Mouse (Mus musculus) gastrocnemius, adult 8-10 months (tissue): ENCODE measurements around the gene Pdcl3. TPM values are rescaled to one million over a fixed set of nuclear protein-coding genes. Genes with fewer than 3 reads are reported as not detected.
"Not testable (repeated sequence)": the region's sequence is repeated elsewhere in the genome, so short reads cannot be mapped to it uniquely, and the experiment has no call there.

Experiments used
- DNase-seq, 2 experiments: peaks; one replicate each; pipeline ENCODE4 v3.0.0; 2022; ENCODE audit warnings: low spot score in 2 of 2
- total RNA-seq, 4 experiments: library from RNA; stranded (reverse); gene quantifications; 2 replicates each; pipeline ENCODE4 v1.2.4; 2022

The Pdcl3 gene
- total RNA-seq, 4 experiments from 2014 or later: 61.7 to 82.6 (median 76.8) TPM

DNA sequence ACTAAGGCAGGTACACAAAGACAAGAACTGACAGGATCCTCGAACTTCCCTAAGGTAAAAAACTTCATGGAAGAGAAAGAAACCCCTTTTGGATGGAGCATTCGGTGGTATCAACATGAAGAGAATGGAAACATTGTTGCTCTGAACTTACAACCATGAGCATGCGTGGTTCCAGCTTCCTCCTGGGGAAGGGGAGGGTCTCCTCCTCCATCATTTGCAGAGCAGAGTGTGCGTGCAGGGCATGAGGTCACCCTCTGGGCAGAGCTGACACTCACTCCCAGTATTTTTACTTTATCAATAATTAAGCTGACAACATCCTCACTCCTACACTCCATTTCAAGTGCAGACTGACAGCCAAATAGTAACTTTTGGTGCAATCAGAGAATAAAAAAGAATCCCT is 32.5 kb downstream of the Pdcl3 start:
- DNase-seq: no peak

DNA sequence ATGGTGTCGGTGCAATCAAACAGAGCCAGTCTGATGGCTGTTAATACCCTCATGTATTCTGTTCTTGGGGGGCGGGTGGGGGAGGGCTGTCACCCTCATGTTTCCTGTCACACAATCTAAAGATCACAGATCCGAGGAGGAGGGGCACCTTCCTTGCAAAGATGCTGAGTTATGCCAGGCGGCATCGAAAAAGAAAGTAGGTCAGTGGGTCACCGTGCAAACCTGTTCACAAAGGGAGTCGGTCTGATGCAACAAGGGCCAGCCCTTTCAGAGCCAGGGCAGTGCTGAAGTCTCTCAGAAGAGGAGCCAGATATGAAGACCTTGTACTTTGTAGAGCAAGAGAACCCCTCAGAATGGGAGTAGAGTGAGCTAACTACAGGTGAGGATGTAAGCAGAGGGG is 39.7 kb downstream of the Pdcl3 start:
- DNase-seq: no peak

- no peak for DNase-seq
Observed at GRCm38 (mm10) chr1:39025840-39026239, 40.4 kb downstream of the Pdcl3 start.

DNA sequence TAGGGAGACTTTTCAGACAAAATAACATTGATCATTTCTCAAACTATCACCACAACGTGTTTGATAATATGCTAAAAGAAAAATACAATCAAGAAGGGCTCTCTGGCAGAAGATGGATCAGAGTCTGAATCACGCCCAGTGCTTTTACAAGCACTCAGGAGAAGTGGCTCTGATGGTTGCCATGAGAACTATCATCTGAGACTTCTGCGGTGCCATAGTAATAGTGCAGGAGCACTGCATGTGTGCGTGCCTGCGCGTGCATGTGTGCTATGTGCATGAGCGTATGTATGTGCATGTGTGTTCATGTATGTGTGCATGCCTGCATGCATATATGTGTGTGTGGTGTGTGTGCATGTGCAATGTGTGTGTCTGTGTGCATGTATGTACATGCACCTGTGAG is 43.8 kb downstream of the Pdcl3 start:
- DNase-seq: no peak

DNA sequence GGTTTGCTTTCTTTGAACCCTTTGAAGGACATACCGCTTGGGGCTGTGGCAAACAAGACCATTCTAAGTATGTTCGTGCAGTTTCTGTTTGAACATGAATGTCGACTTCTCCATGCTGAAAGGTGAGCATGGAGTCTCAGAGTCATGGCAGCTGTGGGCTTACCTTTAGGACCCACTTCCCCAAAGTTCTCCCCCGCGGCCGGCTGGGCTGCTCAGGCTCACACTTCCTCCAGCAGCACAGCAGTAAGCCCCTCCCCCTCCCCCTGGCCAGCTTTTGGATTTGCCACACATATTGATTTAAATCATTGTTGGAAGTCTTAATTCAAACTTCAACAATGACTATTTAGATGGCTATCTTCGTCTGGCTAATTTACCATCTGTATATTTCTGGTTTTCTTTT is 44.7 kb downstream of the Pdcl3 start:
- no peak for DNase-seq

DNA sequence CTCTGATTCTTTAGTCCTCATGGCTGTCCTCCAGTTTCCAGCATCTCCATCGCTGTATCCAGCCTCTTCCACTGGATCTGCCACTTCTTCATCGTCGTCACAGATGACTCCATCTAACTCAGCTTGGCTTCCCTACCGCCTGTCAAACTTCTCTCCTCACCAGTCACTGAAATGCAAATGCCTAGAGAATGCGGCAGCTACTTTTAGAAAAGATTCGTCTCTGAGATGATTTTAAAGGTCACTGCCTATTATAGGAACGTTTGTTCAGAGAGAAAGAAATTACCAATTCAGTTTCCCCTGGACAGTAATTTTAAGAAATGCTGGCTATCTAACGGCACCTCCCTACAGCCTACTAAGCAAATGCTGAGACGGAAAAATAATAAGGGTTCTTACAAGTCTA is 50.4 kb downstream of the Pdcl3 start:
- no peak for DNase-seq

- no peak for DNase-seq
Observed at GRCm38 (mm10) chr1:39042188-39042587, 56.8 kb downstream of the Pdcl3 start.

- DNase-seq: not testable (repeated sequence)
Observed at GRCm38 (mm10) chr1:39044442-39044841, 59.0 kb downstream of the Pdcl3 start.

DNA sequence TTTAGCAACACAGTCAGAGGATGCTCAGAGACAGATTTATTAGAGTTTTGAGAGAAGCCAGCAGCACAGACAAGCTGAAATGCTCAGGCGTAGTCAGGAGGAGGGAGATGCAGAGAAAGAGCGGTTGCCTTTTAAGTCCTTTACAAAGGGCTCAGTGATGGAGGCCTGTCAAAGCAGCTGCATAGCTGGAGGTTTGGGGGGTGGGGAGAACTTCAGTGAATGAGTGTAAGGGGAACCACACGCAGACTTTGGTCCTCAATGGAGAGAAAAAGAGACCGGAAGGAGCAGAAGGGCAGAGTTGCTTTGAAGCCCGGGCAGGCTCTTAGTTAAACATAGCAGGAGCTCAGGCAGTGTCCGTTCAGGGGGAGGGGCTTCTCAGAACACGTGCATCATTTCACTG is 61.3 kb downstream of the Pdcl3 start:
- DNase-seq: no peak

Other genes starting within 250 kb of the Pdcl3 start
- under 1 TPM; 0.31 to 0.51 (median 0.32) TPM for gene Lonrf2, start 148.9 kb upstream of the Pdcl3 start, total RNA-seq
- under 1 TPM in 3 of 4 experiments, not detected in 1; 0.16 to 0.36 (median 0.19) TPM for gene Chst10, start 87.4 kb upstream of the Pdcl3 start, total RNA-seq
- gene Nms, start 46.5 kb upstream of the Pdcl3 start, total RNA-seq: not detected
- 1 to 10 TPM in 1 of 4 experiments, under 1 TPM in 3; 0.10 to 1.5 (median 0.38) TPM for gene Npas2, start 208.1 kb downstream of the Pdcl3 start, total RNA-seq